Mouse (Mus musculus): Measurements from ENCODE around the gene Rtp3.
A peak's percentile ranks its signal among the peaks of the same experiment; 100 is the strongest.

The Rtp3 gene

GRCm38 (mm10) chr9:110990204-110990603 is at the start of gene Rtp3:
Gene Rtp3 (minus strand): TSS chr9:110990583.
- no peak for DNase-seq (ENCODE audit: low spot score in 2 of 2)

- no peak for DNase-seq (ENCODE audit: low spot score in 2 of 2)
Measured at GRCm38 (mm10) chr9:111039966-111040365, 49.6 kb upstream of the Rtp3 start.

DNA sequence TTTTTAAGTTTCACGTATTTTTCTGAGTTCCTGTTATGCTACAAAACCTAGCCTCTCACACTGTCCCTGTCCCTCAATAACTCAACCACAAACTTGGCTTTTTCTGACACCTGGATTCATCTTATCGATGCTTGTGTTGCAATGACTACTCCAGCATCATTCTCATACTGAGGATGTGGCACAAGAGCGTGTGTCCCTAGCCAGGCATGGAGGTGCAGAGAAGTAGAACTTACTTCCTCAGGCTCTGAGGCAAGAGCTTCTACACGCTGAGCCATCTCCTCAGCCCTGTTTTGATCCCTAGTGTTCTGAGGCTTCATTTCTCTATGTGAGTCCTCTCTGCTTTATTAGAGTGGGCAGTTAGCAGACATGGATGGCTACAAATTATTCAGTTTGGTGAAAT is 43.3 kb upstream of the Rtp3 start:
- DNase-seq (ENCODE audit: low spot score in 2 of 2), result no peak

DNA sequence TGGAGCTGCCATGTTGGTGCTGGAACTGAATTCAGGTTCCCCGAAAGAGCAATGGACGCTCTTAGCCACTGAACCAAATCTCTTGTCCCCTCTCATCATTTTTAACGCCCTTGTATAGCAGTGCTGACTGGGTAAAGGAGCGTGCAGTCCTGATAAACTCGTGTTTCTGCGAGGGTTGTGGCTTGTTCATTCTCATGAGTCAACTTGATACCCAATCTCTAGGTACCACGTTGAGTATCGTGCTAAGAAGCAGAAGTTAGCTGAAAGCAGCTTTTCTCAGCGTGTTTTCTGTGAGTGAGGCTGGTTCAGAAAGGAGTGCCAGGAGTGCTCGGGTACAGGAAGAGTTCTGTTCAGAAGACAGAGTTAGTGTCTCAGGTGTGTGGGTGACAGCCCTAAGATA is 36.4 kb upstream of the Rtp3 start:
- DNase-seq (ENCODE audit: low spot score in 2 of 2), result no peak

DNA sequence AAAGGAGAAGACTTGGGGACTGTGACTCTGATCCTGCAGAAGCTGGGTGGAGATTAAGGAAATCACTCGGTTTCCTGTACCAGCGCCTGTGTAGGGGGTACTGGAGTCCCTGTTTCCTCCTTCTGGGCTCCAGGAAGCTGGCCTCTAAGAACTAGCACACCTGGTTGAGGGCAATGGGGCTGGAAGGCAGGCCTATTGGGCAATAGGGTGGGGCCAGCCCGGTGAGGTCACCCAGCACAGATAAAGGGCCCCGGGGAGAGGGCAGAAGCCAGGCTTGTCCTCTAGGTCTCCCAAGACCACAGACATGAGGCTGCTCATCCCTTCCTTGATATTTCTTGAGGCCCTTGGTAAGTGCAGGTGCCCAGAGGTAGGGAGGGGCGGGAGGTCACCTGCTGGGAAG is 28.6 kb upstream of the Rtp3 start, which contains the start of gene Ltf:
Gene Ltf (plus strand): TSS at position 250 of the 400 bp plus-strand sequence.
- peak; percentile 38 to 72 for DNase-seq (ENCODE audit: low spot score in 2 of 2)

- DNase-seq (ENCODE audit: low spot score in 2 of 2), result no peak
Measured at GRCm38 (mm10) chr9:111015658-111016057, 25.3 kb upstream of the Rtp3 start.

DNA sequence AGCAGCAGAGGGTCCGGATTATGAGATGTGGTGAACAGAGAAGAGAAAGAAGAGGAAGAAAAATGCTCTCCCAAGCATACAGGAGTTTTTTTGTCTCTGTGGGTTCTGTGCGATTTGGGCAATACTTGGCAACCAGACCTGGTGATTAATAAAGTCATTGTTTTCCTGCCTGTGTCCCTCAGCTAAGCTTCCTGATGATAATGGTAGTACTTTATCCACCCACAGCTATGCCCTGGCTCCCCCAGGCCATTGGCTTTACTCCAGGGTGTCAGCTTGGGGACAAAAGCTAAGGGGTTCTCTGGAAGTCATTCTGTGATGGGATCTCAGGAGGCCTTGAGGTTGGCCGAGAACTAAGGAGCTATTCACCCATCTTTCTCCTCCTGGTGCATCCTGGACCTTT is 21.7 kb upstream of the Rtp3 start:
- DNase-seq (ENCODE audit: low spot score in 2 of 2), result no peak

- no peak for DNase-seq (ENCODE audit: low spot score in 2 of 2)
Measured at GRCm38 (mm10) chr9:111011550-111011949, 21.2 kb upstream of the Rtp3 start.

- DNase-seq (ENCODE audit: low spot score in 2 of 2), result no peak
Measured at GRCm38 (mm10) chr9:111009763-111010162, 19.4 kb upstream of the Rtp3 start.

- DNase-seq (ENCODE audit: low spot score in 2 of 2), result no peak
Measured at GRCm38 (mm10) chr9:111006544-111006943, 16.2 kb upstream of the Rtp3 start.

DNA sequence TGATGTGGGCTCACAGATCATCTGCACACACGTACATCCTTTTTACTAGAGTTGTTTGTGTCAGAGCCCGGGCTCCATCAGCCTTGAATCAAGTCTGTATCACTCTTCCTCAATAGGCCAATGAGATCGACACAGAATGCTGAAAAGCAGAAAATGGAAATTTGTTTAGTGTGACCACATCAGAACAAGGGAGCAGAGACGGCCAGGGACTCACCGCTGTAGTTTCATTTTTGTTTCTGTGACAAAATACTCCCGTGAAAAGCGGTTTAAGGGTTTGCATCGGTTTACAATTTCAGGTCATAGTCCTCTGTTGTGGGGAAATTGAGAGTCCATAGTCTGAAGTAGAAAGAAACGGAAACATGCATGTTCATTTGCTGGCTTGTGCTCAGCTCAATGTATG is 12.9 kb upstream of the Rtp3 start:
- DNase-seq (ENCODE audit: low spot score in 2 of 2), result no peak

GRCm38 (mm10) chr9:111001621-111002020 is 11.2 kb upstream of the Rtp3 start:
- no peak for DNase-seq (ENCODE audit: low spot score in 2 of 2)

DNA sequence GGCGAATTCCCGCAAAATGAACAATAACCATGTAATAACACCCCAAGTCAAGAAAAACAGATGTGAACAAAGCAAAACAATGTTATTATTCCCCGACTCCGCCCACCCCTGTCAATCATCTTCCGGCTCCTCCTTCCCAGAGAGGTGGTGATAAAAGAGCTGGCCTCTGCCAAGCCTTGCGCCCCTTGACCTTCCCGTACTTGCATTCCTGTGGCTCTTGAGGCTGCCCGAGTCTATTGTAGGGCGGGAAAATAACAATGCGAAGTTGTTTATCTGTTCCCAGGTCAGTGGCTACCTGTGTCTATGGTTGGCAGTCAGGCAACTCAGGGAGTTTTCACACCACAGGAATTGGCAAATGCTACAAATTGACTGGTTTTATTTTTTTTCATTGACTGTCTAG is 9.5 kb upstream of the Rtp3 start:
- no peak for DNase-seq (ENCODE audit: low spot score in 2 of 2)

DNA sequence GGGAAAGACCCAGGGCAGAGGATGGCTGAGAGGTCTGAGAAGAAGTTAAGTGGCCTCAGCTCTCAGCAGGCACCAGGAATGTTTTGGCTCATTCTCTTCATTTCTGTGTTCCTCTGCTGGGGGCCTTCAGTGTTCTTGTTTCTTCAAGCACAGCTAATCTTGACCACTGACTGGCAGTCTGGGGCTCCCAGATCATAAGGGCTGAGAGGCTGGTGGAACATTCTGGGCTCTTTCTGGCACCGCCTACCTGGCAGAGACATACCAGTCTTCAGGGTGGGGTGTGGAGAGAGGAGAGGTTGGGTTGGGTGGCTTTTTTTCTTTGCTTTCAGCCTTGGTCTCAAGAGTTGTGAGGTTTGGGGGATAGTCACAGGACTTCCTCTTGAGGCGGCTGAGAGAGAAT is 8.7 kb upstream of the Rtp3 start:
- DNase-seq (ENCODE audit: low spot score in 2 of 2), result no peak

DNA sequence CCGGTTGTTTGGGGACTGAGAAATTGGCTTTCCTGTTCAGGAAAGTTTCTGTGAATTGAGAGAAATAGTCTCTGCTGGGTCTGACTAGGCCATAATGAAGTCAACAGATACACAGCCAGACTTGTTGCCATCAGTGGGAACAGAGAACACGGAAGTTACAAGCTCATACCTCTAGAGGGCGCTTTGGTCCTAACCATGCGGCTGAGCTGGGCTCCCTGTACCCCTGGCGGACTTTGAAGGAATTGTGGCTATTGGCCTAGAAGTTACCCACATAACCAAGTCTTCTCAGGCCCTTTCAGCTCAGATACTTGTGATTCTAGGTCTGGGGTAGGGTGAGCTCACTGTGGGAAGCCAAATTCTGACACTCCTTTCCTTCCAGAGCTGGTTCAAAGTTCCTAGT is 6.9 kb upstream of the Rtp3 start:
- DNase-seq (ENCODE audit: low spot score in 2 of 2), result peak; percentile 82 to 89

DNA sequence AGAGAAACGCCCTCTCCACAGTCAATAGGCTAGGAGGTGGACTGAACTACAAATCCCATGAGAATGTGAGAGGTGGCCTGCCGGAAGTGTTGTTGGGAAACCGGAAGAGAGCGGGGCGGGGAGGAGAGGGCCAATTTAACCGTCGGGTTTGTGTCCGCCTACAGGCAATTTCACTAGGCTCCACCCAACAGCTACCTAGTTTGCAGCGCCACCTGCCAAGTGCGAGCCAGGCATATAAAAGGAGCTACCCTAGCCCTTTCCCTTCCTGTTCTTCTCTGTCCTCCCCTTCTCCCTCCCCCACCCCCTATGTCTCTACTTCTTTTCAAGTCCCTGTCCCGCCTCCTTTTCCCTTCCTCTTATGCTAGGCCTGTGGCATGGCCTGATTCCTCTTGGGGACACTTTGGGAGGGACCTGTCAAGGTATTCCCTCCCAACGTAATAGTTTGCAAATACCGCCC is 4.4 kb upstream of the Rtp3 start:
- peak; percentile 65 to 79 for DNase-seq (ENCODE audit: low spot score in 2 of 2)

GRCm38 (mm10) chr9:110993281-110993709 is 2.9 kb upstream of the Rtp3 start:
- no peak for DNase-seq (ENCODE audit: low spot score in 2 of 2)

DNA sequence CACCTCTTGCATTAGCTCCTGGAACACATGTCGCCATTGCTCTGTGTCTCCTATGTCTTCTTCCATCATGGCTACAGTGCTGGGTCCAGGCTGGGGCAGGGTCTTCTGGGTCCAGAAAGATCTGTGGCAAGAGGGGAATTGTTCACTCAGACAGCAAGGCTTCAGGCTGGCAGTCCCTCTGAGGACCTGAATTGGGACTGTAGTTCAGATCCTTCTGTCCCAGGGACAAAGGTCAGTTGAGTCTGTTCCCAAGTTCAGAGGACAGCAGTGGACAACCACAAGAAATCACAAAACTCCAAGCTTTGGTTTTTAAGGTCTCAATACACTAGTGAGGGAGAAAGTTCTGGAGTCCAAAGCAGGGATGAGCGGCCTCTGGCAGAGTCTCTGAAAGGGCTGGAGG is 840 bp downstream of the Rtp3 start:
- no peak for DNase-seq (ENCODE audit: low spot score in 2 of 2)

DNA sequence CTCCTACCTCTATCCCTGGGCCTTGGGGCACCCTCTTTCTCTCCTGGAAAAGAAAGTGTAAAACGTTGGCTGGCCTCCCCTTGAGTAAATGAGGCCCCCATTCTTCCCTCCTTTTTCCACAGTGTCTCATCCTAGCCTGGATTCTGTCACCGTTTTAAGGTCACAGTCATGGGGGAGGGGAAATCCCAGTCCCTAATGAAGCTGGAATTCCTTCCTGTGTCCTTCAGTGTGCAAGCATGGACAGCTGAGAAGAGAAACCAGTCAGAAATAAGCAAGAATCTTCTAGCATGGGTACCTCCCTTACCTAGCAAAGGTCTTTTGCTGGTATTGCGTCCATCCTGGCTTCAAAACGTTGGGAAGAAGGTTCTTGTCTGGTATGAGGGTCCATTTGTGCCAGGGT is 1.2 kb downstream of the Rtp3 start:
- DNase-seq (ENCODE audit: low spot score in 2 of 2), result no peak

GRCm38 (mm10) chr9:110988078-110988477 is 2.3 kb downstream of the Rtp3 start:
- DNase-seq (ENCODE audit: low spot score in 2 of 2), result no peak

GRCm38 (mm10) chr9:110987331-110987730 is 3.1 kb downstream of the Rtp3 start:
- no peak for DNase-seq (ENCODE audit: low spot score in 2 of 2)

DNA sequence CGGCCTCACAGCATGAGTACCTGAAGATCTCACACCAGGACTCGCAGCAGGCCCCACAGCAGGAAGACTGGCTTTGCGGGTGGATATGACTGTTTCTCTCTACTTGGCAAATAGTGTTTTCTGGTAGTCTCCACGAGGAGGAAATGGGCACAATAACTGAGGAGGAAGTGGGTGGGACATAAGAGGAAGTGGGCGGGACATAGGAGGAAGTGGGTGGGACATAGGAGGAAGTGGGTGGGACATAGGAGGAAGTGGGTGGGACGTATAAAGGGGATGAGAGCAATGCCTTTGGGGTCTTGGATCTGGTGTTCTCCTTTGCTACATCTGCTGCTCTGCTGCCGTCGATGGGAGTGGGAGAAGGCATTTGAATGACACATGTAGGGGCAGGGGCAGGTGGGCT is 4.4 kb downstream of the Rtp3 start:
- no peak for DNase-seq (ENCODE audit: low spot score in 2 of 2)

DNA sequence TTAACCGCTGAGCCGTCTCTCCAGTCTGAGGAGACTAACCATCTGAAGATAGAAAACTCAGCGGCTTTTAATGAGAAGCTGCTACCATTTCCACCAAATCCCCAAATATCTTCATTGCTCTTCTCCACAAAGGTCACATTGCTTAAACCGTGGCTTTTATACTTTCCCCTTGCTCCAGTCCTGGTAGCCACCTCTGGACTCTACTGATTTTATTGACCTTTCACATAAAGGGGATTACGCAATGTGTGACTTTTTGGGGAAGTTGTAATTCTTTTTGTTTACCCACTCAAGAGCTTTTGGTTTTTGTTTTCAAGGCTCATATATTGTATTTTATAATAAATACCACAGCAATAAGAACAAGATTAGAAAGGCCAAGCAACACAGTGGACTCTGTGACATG is 4.8 kb downstream of the Rtp3 start:
- no peak for DNase-seq (ENCODE audit: low spot score in 2 of 2)

- DNase-seq (ENCODE audit: low spot score in 2 of 2), result no peak
Measured at GRCm38 (mm10) chr9:110984096-110984495, 6.3 kb downstream of the Rtp3 start.

DNA sequence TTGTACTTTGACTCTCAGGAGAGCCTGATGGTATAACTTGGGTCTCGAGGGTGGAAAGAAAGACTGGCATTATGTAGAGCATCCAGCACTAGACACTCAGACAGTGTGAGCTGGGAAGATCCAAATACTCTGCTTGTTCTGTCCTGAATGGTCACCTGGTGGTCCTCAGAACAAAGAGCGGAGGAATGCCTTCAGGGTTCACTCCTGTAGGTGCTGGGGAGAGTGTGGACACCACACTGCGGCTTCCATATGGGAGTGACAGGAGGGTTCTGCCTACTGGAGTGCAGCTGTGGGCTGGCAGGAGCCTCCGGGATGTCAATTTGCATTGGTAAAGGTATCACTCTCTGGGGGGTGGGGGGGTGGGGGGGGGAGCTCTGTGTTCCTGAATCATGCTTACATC is 8.0 kb downstream of the Rtp3 start:
- no peak for DNase-seq (ENCODE audit: low spot score in 2 of 2)
